Mouse (Mus musculus) testis, postnatal 14 days (tissue): ENCODE measurements around the gene Mgll.

ENCODE experiments used
- DNase-seq: peaks from one replicate; pipeline ENCODE4 v3.0.0; 2021; ENCODE audit warnings: low spot score

Mgll gene

GRCm38 (mm10) chr6:88724313-88725195, at the start of gene Mgll:
Mgll (plus strand) TSS chr6:88724412.
- peak; percentile 69 for DNase-seq

- no peak for DNase-seq
Measured at GRCm38 (mm10) chr6:88675815-88676214, 48.4 kb upstream of the Mgll start.

GRCm38 (mm10) chr6:88676753-88677736, 47.2 kb upstream of the Mgll start:
- no peak for DNase-seq

- no peak for DNase-seq
Measured at GRCm38 (mm10) chr6:88677738-88678137, 46.5 kb upstream of the Mgll start.

GRCm38 (mm10) chr6:88681026-88681425, 43.2 kb upstream of the Mgll start:
- no peak for DNase-seq

- DNase-seq = no peak
Measured at GRCm38 (mm10) chr6:88683380-88684053, 40.7 kb upstream of the Mgll start.

- DNase-seq = no peak
Measured at GRCm38 (mm10) chr6:88688171-88688570, 36.0 kb upstream of the Mgll start.

GRCm38 (mm10) chr6:88688712-88689111, 35.5 kb upstream of the Mgll start:
- DNase-seq = no peak

- no peak for DNase-seq
Measured at GRCm38 (mm10) chr6:88690211-88690610, 34.0 kb upstream of the Mgll start.

GRCm38 (mm10) chr6:88691361-88691760, 32.9 kb upstream of the Mgll start:
- DNase-seq = no peak

- no peak for DNase-seq
Measured at GRCm38 (mm10) chr6:88702887-88703286, 21.3 kb upstream of the Mgll start.

GRCm38 (mm10) chr6:88703731-88704130, 20.5 kb upstream of the Mgll start:
- no peak for DNase-seq

- DNase-seq = no peak
Measured at GRCm38 (mm10) chr6:88708401-88709278, 15.6 kb upstream of the Mgll start.

GRCm38 (mm10) chr6:88709279-88709575, 15.0 kb upstream of the Mgll start:
- no peak for DNase-seq

- no peak for DNase-seq
Measured at GRCm38 (mm10) chr6:88711313-88711712, 12.9 kb upstream of the Mgll start.

GRCm38 (mm10) chr6:88712083-88712482, 12.1 kb upstream of the Mgll start:
- no peak for DNase-seq

GRCm38 (mm10) chr6:88713320-88713719, 10.9 kb upstream of the Mgll start:
- no peak for DNase-seq

GRCm38 (mm10) chr6:88714200-88714674, 10.0 kb upstream of the Mgll start:
- DNase-seq = no peak

- no peak for DNase-seq
Measured at GRCm38 (mm10) chr6:88715378-88715781, 8.8 kb upstream of the Mgll start.

- no peak for DNase-seq
Measured at GRCm38 (mm10) chr6:88715966-88716365, 8.2 kb upstream of the Mgll start.
